Mouse (Mus musculus): Measurements from ENCODE around the gene Cx3cr1. TPM values are rescaled to one million over a fixed set of nuclear protein-coding genes. Genes with fewer than 3 reads are reported as not detected.

Cx3cr1 gene
- polyA plus RNA-seq, 1 experiment, result 6.4 TPM

DNA sequence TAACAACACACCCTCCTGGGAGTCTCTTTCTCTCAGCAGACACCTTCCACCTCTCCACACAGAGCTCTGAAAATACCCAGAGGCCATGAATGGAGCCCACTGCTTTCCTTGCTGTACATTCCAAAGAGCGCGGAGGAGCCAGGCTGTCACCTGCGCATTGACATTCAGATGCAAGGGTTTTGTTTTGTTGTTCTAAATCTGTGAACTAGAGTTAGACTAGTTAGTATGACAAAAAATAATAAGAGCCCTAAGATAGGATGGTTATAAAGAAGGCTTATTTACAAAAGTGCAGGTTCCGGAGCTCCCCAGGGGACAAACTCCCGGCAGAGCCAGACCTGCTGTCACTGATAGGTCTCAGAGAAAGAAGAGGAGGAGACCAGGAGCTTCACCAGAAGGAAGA lies 78.4 kb downstream of the Cx3cr1 start:
- DNase-seq (ENCODE audit: low read depth), result no peak
- TF ChIP-seq POLR2A (IDR thresholded peaks at IDR 0.05; ENCODE audit: borderline replicate concordance, extremely low read depth, insufficient read depth, insufficient read length, poor library complexity, severe bottlenecking), result no peak
- no peak for TF ChIP-seq CTCF (IDR thresholded peaks at IDR 0.05; ENCODE audit: borderline replicate concordance, extremely low read depth, insufficient read depth, insufficient read length)

DNA sequence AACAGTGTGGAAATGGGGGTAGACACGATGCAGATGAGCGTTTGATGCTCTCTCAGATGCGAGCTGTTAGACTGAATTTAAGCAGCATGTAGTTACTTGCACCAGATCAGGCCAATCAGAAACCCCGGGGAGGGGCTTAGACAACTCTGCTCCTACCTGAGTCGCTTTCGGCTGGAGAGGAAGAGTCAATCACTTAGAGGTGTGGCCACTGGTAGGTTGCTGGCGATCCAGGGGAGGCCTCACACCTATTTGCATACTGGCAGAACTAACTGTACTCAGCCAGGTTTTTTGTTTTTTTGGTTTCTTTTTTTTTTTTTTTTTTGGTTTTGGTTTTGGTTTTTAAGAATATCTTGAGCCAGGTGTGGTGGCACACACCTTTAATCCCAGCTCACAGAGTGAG lies 81.4 kb downstream of the Cx3cr1 start:
- no peak for TF ChIP-seq CTCF (IDR thresholded peaks at IDR 0.05; ENCODE audit: borderline replicate concordance, extremely low read depth, insufficient read depth, insufficient read length)

DNA sequence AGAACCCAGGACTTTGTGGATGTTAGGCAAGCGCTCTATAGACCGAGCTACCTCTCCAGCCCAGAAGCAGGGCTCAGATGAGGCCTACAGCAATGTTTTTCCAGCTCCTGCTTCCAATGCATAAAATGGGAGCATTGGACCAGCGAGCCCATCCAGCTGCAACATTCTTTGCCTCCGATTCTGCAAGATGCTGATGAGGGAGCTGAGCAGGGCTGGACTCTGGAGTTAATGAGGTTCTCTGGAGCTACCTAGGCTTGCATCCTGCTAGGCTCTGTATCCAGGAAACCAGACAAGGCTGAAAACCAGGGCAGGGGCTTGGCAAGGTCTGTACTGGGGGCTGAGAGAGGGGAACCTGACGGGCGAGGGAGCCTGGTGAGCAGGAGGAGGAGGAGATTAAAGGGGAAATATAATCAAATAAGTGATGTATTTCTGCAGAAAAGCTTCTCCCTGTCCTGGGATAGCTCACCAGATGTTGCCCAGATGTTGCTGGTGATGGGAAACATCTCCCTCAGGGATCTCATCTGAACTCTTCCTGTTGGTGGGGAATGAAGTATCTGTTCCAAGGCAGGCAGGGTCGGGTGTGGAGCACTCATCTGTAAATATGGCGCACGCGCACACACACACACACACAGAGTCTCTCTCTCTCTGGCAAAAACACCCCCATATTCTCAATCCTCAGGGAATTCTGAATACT lies 83.7 kb downstream of the Cx3cr1 start:
- no peak for DNase-seq (ENCODE audit: low read depth)
- TF ChIP-seq POLR2A (IDR thresholded peaks at IDR 0.05; ENCODE audit: borderline replicate concordance, extremely low read depth, insufficient read depth, insufficient read length, poor library complexity, severe bottlenecking) (no peak), CTCF (IDR thresholded peaks at IDR 0.05; ENCODE audit: borderline replicate concordance, extremely low read depth, insufficient read depth, insufficient read length) (no peak)

More for the DNA sequence above, 81.4 kb downstream of the Cx3cr1 start:
- no peak for DNase-seq (ENCODE audit: low read depth)

DNA sequence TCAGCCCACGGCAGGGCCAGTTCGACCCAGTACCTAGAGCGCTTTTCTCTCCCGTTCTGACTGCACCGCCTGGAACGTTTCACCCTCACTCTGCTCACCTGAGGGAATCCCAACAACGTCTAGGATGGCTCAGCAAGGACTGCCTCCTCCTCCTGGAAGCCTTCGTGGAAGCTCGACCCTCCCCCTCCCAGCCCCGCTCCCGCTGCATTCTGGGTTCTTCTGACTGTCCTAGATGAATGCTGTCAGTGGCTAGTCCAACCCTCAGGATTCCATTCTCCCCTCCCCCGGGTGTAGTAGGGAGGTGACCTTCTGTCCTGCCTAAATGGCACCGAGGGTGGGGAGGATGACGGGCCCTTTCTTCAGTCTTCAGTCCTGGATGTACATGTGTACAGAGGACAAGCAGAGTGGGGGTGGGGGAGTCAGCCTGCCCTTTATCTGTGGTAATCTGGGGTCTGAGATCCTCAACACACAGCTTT lies 85.1 kb downstream of the Cx3cr1 start, which contains the start of gene Csrnp1:
Csrnp1 (minus strand) TSS at position 123 of the 476 bp plus-strand sequence.
- DNase-seq (ENCODE audit: low read depth), result no peak
- TF ChIP-seq CTCF (IDR thresholded peaks at IDR 0.05; ENCODE audit: borderline replicate concordance, extremely low read depth, insufficient read depth, insufficient read length) (no peak), POLR2A (IDR thresholded peaks at IDR 0.05; ENCODE audit: borderline replicate concordance, extremely low read depth, insufficient read depth, insufficient read length, poor library complexity, severe bottlenecking) (no peak)

DNA sequence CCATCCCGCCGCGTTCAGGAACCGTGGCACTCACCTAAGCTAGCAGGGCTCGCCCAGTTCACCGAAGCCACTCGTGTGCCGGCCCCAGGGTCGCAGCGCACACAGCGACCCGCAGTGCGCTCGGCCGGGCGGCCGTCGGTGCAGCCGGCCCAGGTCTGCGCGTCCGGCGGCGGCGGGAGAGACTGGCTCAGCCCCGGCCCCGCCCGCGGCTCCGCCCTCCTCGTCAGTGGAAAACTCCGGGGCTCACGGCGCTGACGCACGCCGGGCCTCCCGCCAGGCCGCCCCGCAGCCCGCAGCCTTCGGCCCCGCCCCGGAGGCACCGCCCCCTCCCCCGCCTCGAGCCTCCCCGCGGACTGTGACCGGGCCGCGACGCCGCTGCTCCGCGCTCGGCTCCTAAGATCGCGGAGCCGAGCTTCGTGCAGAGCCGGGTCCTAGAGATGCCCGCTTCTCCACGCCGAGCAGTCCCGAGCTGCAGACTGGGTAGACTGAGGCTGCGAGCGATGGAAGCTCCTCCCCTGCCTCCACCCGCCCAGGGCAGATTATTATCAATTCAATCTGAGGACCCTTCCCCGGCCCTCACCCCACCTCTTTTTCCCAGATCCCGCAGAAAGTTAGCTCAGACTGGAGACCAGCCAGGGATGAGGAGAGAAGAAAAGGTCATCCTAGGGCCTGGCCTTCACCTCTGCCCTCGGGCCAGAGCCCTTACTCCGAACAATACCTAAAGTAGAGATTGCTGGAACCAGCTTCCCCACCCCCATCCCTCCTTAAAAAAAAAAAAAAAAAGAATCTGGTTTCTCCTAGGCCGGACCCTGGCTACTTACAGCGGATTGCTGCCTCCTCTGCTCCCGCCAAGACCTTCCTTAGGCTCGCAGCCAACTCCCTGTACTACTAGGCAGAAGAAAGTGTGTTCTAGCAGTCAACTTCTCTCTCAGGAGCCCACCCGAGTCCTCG lies 85.8 kb downstream of the Cx3cr1 start:
- TF ChIP-seq CTCF (IDR thresholded peaks at IDR 0.05; ENCODE audit: borderline replicate concordance, extremely low read depth, insufficient read depth, insufficient read length), result no peak
- peak; percentile 47; the same call in 1 of the 2 replicates for TF ChIP-seq POLR2A (IDR thresholded peaks at IDR 0.05; ENCODE audit: borderline replicate concordance, extremely low read depth, insufficient read depth, insufficient read length, poor library complexity, severe bottlenecking)
- peak; percentile 84 for DNase-seq (ENCODE audit: low read depth)

DNA sequence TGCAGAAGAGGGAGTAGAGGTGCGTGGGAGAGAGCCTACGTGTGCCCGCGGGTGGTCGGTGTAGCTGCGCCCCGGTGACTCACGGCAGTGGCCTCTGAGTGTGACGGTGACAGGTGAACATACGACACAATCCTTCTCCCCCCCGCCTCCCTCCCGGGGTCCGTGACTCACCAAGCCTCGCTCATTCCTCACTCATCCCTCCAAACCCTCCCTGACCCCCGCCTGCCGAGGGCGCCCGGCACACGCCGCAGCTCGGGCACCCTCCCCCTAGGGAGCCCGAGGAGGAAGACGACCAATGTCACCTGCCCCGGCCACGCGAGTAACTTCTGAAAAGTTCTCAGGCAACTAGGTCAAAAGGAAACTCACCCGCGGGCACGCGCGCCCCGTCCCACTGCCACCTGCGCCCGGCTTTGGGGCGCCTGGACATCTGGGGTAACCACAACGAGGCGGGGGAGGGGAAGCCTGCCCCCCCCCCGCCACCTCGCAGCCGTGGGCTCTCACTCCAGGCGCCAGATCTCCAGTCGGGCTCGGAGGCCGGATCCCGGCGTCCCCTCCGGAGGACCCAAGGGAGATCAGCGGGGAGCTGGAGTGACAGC lies 86.6 kb downstream of the Cx3cr1 start:
- DNase-seq (ENCODE audit: low read depth), result no peak
- no peak for TF ChIP-seq CTCF (IDR thresholded peaks at IDR 0.05; ENCODE audit: borderline replicate concordance, extremely low read depth, insufficient read depth, insufficient read length)

DNA sequence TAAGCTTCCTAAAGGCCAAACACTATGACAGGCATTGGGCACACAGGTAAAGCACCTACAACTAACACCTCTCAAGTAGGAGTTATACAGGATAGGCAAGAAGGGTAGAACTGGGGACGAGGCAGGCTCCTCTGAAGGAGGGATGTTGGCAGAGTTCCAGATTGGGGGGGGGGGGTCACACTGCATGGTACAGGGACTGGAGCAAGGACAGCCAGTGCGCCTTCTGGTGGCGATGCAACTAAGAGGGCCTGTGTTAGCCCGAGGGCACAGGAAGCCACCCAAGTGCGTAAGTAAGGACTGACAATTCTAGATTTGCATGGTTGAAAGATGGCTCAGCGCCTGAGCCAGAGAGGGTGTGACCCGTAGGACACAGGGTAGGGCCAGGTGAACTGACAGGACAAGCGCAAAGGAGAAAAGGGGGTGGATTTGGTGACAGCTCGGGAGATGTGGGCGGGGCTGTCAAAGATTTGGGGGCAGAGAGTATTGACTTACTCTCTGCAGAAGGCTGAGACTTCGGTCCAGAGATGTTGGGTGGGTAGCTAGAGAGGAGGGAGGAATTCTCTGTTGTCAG lies 87.4 kb downstream of the Cx3cr1 start:
- DNase-seq (ENCODE audit: low read depth), result peak; percentile 75
- TF ChIP-seq CTCF (IDR thresholded peaks at IDR 0.05; ENCODE audit: borderline replicate concordance, extremely low read depth, insufficient read depth, insufficient read length), result peak; percentile 34; the same call in 1 of the 2 replicates
- no peak for TF ChIP-seq POLR2A (IDR thresholded peaks at IDR 0.05; ENCODE audit: borderline replicate concordance, extremely low read depth, insufficient read depth, insufficient read length, poor library complexity, severe bottlenecking)

DNA sequence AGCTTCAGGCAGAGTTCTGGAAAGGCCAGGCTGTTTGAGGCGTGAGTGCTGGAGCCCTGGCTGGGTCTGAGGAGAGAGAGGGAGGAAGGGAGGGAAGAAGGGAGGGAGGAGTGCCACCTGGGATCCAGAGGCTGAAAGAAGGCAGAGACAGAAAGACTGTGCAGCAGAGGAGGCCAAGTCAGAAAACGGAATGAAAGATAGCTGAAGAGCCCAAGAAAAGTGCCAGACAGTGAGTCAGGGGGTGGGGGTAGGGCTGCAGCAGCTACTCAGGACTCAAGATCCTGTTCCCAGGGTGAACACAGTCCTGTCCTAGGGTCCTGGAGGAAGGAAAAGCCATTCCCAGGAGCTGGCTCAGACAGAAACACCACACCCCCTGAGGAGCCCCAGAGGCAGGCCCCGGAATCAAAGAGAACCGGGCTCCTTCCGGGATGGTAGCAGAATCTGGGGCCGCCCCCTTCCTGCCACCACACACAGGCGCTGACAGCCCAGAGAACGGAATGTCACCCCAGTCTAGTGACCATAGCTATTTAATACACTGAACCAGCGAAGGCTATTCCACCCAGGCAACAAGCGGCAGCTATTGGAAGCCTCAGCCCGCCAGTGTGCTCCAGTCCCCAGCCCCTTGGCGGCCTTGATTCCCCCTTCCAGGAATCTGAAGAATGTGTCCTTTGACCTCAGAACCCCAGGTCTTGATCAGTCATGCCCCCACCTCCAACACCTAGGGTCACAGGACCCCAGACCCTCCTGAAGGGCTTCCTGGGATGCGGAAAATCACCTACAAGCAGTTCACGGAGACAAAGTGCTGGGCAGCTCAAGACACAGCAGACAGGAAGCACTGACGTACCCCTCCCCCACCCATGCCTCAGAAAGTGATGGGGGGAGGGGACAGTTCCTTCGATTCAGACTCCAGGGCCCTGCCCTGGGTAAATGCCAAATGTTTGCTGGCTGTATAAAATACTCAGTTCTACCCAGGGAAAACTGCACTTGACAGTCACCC lies 88.2 kb downstream of the Cx3cr1 start:
- no peak for TF ChIP-seq POLR2A (IDR thresholded peaks at IDR 0.05; ENCODE audit: borderline replicate concordance, extremely low read depth, insufficient read depth, insufficient read length, poor library complexity, severe bottlenecking)
- TF ChIP-seq CTCF (IDR thresholded peaks at IDR 0.05; ENCODE audit: borderline replicate concordance, extremely low read depth, insufficient read depth, insufficient read length), result no peak
- peak; percentile 77 for DNase-seq (ENCODE audit: low read depth)

DNA sequence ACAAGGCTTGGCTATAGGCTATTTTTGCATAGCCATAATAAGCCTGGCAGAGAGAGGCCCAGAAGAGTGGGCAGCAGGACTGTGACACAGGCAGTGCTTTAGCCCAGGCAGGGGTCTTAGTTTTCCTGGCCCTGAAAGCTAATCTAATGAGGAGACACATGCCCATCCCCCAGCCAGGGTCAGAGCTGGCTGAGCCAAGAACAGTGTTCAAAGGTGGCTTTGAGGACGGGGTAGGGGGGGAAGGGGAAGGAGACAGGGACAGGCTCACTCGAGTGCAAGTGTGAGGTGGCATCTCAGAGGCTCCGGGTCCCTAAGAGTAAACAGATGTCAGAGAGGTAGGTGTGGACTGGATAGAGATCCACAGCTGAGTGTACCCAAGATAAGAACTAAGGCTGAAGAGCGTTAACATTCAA lies 88.9 kb downstream of the Cx3cr1 start:
- DNase-seq (ENCODE audit: low read depth), result peak; percentile 24
- TF ChIP-seq CTCF (IDR thresholded peaks at IDR 0.05; ENCODE audit: borderline replicate concordance, extremely low read depth, insufficient read depth, insufficient read length) (no peak), POLR2A (IDR thresholded peaks at IDR 0.05; ENCODE audit: borderline replicate concordance, extremely low read depth, insufficient read depth, insufficient read length, poor library complexity, severe bottlenecking) (no peak)

DNA sequence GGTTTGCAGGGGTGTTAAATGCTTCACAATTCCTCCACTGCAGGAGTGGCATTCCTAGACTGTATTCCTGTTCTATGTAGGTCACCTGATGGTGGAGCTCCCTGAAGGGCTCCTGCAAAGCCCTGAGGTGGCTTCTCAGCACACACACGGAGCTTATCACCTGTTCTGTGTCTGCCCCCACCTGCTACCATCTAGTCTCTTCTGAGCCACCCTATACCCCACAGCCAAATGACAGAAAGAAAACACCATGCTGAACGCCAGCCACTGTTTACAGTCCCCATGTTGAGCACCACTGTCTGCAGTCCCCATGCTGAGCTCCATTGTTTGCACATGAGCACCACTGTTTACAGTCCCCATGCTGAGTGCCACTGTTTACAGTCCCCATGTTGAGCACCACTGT lies 89.9 kb downstream of the Cx3cr1 start:
- TF ChIP-seq CTCF (IDR thresholded peaks at IDR 0.05; ENCODE audit: borderline replicate concordance, extremely low read depth, insufficient read depth, insufficient read length), result no peak
- DNase-seq (ENCODE audit: low read depth), result no peak

Measured in brain, embryonic 14.5 days (tissue).